Mouse (Mus musculus): ENCODE measurements around the gene Snd1.
A peak's percentile ranks its signal among the peaks of the same experiment; 100 is the strongest.

GRCm38 (mm10) chr6:28836600-28836999 lies 361.7 kb downstream of the Snd1 start:
- TF ChIP-seq CTCF (IDR thresholded peaks at IDR 0.05; ENCODE audit: low read depth) (peak; percentile 29; the same call in 1 of the 2 replicates), EP300 (IDR thresholded peaks at IDR 0.05; ENCODE audit: low read depth) (no peak)

Measured in liver, embryonic 14.5 days (tissue).